Mouse (Mus musculus) layer of hippocampus, adult 9-10 months (tissue): ENCODE data around the gene Mipol1.
"Not testable (repeated sequence)": the region's sequence is repeated elsewhere in the genome, so short reads cannot be mapped to it uniquely, and the experiment has no call there.

ENCODE experiments used
- DNase-seq: peaks from one replicate; pipeline ENCODE4 v3.0.0; 2022; ENCODE audit warnings: low spot score

The Mipol1 gene

DNA sequence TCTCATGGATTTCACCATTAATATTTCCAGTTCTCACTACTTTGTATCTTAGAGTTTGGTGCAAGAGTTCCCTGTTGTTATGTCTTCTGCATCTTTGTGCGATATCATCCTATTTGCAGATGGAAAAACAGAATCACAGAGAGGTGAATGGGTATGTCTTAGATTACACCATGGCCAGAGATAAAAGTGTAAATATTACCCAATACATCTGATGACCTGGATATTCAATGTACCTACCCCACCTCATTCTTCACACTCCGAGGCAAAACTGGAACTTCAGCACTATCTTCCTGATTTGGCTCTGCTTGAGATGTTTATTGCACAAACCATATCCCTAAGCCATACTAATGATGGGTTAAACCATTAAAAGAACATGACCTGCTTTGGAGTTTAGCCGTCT lies 198.0 kb downstream of the Mipol1 start:
- DNase-seq, result no peak

GRCm38 (mm10) chr12:57428767-57429166 lies 198.5 kb downstream of the Mipol1 start:
- no peak for DNase-seq

DNA sequence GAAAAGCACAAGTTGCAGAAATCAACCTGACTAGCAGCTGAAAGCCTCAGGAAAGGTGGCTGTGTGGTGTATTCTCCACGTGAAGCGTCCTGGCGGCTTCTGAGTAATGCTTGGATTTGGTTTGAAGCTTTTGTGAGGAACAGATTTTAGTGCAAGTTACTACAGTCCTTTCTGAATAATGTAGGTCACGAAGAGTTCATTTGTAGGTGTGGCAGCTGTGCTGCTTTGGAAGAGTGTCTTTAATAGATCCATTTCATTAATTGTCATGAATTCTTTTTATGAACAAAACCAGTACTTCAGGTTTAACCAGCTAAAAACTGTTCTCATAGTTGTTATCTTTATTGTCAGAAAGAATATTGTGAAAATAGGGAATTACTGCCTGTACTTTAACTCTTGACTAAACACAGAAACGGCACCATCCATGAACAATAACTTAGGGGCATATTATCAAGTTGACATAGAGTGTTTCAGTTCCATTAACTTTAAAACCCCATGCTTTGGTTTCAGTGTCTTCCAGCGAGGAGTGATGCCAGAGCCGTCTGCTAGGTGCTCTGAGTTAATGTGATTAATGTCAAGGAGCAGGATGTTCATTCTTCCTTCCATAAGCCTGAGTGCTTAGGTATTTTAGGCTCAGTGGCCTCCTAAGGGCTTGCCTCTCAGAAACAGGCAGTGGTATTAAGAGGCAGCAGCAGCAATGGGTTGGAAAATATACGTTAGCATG lies 206.9 kb downstream of the Mipol1 start:
- not testable (repeated sequence) for DNase-seq

GRCm38 (mm10) chr12:57444281-57444903 lies 214.2 kb downstream of the Mipol1 start:
- DNase-seq, result no peak

DNA sequence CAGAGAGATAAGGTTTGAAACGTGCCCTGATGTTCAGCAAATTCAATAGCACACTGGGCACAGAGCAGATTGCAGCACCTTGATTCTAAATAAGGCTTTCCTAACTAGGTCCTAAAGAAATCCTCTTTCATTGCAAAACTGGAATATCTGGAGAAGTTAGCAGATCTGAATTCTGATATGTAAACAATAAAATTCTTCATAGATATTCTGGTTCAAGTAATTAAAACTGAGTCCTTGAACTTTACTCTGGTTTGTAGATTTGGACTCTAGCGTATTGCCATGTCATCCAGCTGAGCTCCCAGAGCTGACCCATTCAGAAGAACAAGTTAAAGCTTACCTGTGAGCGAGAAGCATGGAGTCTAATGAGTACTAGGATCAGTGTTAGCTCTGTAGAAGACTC lies 217.1 kb downstream of the Mipol1 start:
- DNase-seq, result no peak

DNA sequence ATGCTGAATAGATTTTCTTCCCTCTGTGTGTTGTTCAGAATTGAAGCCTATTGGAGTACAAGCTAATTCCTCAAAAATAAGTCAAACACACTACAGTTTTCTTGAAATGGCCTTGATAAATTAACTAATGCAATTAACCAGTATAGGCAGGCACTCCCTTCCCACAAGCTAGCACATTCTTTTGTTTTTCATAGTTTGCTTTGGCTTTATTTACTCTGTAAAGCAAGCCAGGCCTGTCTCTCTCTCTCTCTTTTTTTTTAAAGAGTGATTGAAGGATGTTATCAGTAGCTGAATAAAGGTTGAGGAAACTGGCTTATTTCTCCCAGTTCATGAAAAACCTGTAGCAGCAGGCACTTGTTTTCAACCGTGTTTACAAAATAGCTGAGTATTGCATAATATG lies 219.1 kb downstream of the Mipol1 start:
- no peak for DNase-seq

DNA sequence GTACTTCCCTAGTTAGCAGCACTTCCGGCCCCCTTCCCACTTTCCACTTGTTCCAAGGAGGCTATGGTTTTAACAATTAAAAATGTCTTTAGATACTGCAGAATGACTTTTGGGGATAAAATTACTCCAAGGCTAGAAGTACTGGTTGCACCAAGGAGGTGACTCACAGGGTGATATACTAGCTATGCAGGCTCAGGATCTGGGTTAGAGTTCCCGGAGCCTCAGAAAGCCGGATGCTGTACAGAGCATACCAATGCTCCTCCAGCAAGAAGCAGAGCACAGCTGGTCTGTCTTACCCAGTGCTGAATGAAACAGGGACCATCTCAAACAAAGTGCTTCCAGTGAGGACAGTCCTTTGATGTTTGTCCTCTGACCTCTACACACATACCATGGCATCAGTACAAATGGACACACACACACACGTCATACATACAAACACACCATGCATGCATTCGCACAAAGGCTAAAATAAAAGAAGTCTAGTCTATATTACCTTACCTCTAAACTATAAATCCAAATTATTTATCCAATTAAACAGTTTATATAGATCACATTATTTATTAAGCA lies 219.9 kb downstream of the Mipol1 start:
- DNase-seq, result no peak

- no peak for DNase-seq
Observed at GRCm38 (mm10) chr12:57456911-57457310, 226.7 kb downstream of the Mipol1 start.

GRCm38 (mm10) chr12:57457339-57457738 lies 227.1 kb downstream of the Mipol1 start:
- DNase-seq, result no peak

- no peak for DNase-seq
Observed at GRCm38 (mm10) chr12:57464520-57465334, 234.5 kb downstream of the Mipol1 start.

GRCm38 (mm10) chr12:57471786-57472185 lies 241.6 kb downstream of the Mipol1 start:
- DNase-seq, result no peak

DNA sequence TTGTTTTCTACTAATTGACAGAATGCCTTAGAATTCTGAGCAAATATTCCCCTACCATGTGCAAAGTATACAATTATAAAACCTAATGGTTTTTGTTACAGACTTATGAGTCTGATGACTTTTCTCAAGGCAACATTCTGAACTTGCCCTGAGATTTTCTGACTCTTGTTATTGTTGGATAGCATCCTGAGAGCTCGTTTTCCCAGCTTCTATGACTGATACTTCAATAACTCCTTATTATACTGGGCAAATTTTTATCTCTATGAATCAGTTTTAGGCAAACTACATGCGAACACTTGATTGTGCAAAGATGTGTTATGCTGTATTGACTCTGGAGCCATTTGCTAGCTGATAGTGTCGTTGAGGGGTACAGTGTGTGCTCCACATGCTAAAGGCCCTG lies 246.6 kb downstream of the Mipol1 start:
- DNase-seq, result no peak

- DNase-seq, result no peak
Observed at GRCm38 (mm10) chr12:57481823-57482222, 251.6 kb downstream of the Mipol1 start.

GRCm38 (mm10) chr12:57496347-57497119 lies 266.3 kb downstream of the Mipol1 start:
- DNase-seq, result no peak

DNA sequence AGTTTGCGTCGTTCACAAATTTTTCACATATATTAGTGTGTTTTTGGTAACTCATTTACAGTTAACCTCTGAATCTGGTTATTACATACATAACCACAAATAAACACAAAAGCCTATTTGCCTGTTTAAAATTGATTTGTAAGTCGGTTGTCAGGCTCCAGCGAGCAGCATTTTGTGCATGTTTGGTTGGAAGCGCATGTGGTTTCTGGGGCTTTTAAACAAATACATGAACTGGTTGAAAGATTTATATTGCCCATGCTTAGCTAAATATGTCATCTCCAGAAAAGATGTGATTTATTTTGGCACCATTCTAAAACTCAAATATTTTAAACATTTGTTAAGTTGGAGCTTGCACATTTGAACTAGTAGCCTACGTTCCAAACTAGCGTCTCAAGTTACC lies 270.0 kb downstream of the Mipol1 start:
- no peak for DNase-seq

- DNase-seq, result no peak
Observed at GRCm38 (mm10) chr12:57505329-57505728, 275.1 kb downstream of the Mipol1 start.

- no peak for DNase-seq
Observed at GRCm38 (mm10) chr12:57508938-57509337, 278.7 kb downstream of the Mipol1 start.

GRCm38 (mm10) chr12:57509726-57510125 lies 279.5 kb downstream of the Mipol1 start:
- no peak for DNase-seq

GRCm38 (mm10) chr12:57511127-57511526 lies 280.9 kb downstream of the Mipol1 start:
- DNase-seq, result no peak

- no peak for DNase-seq
Observed at GRCm38 (mm10) chr12:57511560-57511959, 281.3 kb downstream of the Mipol1 start.

- DNase-seq, result no peak
Observed at GRCm38 (mm10) chr12:57514552-57514951, 284.3 kb downstream of the Mipol1 start.
